26 mouse cellular contexts compared by ENCODE assay signal in genomic region chr6:89157501-89157900, GRCm38 (mm10).
A peak's percentile ranks its signal among the peaks of the same experiment; 100 is the strongest.
DNase-seq lines count a peak whose midpoint lies in the region; ATAC-seq and TF ChIP-seq lines count a peak whose summit lies in the region.
"Had no signal": no experiment of that assay in that cellular context is flagged by ENCODE, and none has a peak within 500 bp of the region (broad histone marks: within the 10 kb centered on the region; RNA-seq: fewer than 3 reads in every experiment).

No protein-coding gene starts in this region.

- no peak overlapping the region for H3K9ac ChIP-seq in liver, adult 2 months (ENCODE audit: low read depth, low read length)
- H3K9ac ChIP-seq in liver, embryonic 11.5 days (ENCODE audit: low read depth, low read length) = no peak overlapping the region
- H3K9ac ChIP-seq: forebrain, embryonic 13.5 days; heart, embryonic 12.5 days; heart, embryonic 15.5 days; hindbrain, embryonic 13.5 days; intestine, embryonic 15.5 days had no signal

- 67% methylated on average over 1 of the region's 1 CpGs for WGBS in liver, adult 2 months
- 68% methylated on average over 1 of the region's 1 CpGs for WGBS in liver, embryonic 11.5 days

- no peaks in the 10 kb centered on the region for H3K79me2 ChIP-seq in liver, adult 2 months (ENCODE audit: control insufficient read depth, insufficient read depth, low read length)

- no peaks in the 10 kb centered on the region for H3K27me3 ChIP-seq in liver, adult 2 months (ENCODE audit: control insufficient read depth, insufficient read depth, low read length)
- no peaks in the 10 kb centered on the region for H3K27me3 ChIP-seq in liver, embryonic 11.5 days (replicated peaks; ENCODE audit: control insufficient read depth, insufficient read depth, low read length)
- H3K27me3 ChIP-seq: forebrain, embryonic 13.5 days; heart, embryonic 15.5 days; hindbrain, embryonic 13.5 days; intestine, embryonic 15.5 days had no signal

- H3K4me1 ChIP-seq in liver, adult 2 months (ENCODE audit: control insufficient read depth, insufficient read depth, low read length) = no peaks in the 10 kb centered on the region
- no peaks in the 10 kb centered on the region for H3K4me1 ChIP-seq in liver, embryonic 11.5 days (replicated peaks; ENCODE audit: control insufficient read depth, insufficient read depth, low read length)
- H3K4me1 ChIP-seq: heart, embryonic 12.5 days; heart, embryonic 15.5 days; intestine, embryonic 15.5 days had no signal

- TF ChIP-seq POLR2A in liver, adult 2 months (IDR thresholded peaks at IDR 0.05; ENCODE audit: extremely low read depth, insufficient read depth, low read length) = no peak

- no peak overlapping the region for H3K4me2 ChIP-seq in liver, embryonic 11.5 days
- H3K4me2 ChIP-seq: forebrain, embryonic 13.5 days; heart, embryonic 12.5 days; heart, embryonic 15.5 days; hindbrain, embryonic 13.5 days; intestine, embryonic 15.5 days had no signal

- no peaks in the 10 kb centered on the region for H3K36me3 ChIP-seq in liver, adult 2 months (ENCODE audit: control insufficient read depth, insufficient read depth, low read length)
- no peaks in the 10 kb centered on the region for H3K36me3 ChIP-seq in liver, embryonic 11.5 days (ENCODE audit: control insufficient read depth, insufficient read depth, low read length)
- H3K36me3 ChIP-seq: forebrain, embryonic 10.5 days; heart, embryonic 12.5 days; heart, embryonic 15.5 days; hindbrain, embryonic 10.5 days; hindbrain, embryonic 13.5 days; intestine, embryonic 15.5 days had no signal

- H3K9me3 ChIP-seq in liver, embryonic 11.5 days (ENCODE audit: control insufficient read depth, low read length) = 0 out of 2 replicates have a peak, but pooled peaks cover 2% of the 10 kb centered on the region
- H3K9me3 ChIP-seq: forebrain, embryonic 13.5 days; heart, embryonic 12.5 days; heart, embryonic 15.5 days; hindbrain, embryonic 13.5 days; intestine, embryonic 15.5 days had no signal

- no peak for ATAC-seq in liver, embryonic 11.5 days (replicated peaks; ENCODE audit: low FRiP score)
- ATAC-seq: activated CD4-positive, CD25-positive, alpha-beta regulatory T cell, adult 4 months; CD4-positive, CD25-positive, alpha-beta regulatory T cell, adult 4 months; forebrain, embryonic 13.5 days; forebrain, embryonic 16.5 days; hindbrain, embryonic 16.5 days; intestine, embryonic 15.5 days had no signal

- no peak overlapping the region for H3K4me3 ChIP-seq in liver, adult 2 months (ENCODE audit: insufficient read depth, low read depth, low read length)
- H3K4me3 ChIP-seq in liver, embryonic 11.5 days (ENCODE audit: low read depth, low read length) = no peak overlapping the region
- H3K4me3 ChIP-seq: forebrain, embryonic 10.5 days; forebrain, embryonic 13.5 days; heart, embryonic 12.5 days; heart, embryonic 15.5 days; hindbrain, embryonic 10.5 days; hindbrain, embryonic 13.5 days; intestine, embryonic 15.5 days had no signal

- no peak overlapping the region for H3K27ac ChIP-seq in liver, adult 2 months (replicated peaks; ENCODE audit: insufficient read depth, low read depth, low read length)
- no peak overlapping the region for H3K27ac ChIP-seq in liver, embryonic 11.5 days (ENCODE audit: low read depth, low read length)
- H3K27ac ChIP-seq: forebrain, embryonic 10.5 days; forebrain, embryonic 13.5 days; heart, embryonic 15.5 days; hindbrain, embryonic 13.5 days; intestine, embryonic 15.5 days had no signal

- peak; percentile 66 for DNase-seq in adrenal gland, adult 8-10 months
- DNase-seq in adrenal gland, postnatal 25 days = no peak
- peak; percentile 49 for DNase-seq in liver, adult 2 months (ENCODE audit: extremely low read depth, low read depth, low spot score)
- DNase-seq in liver, embryonic 11.5 days (ENCODE audit: low spot score) = no peak
- DNase-seq in adrenal gland, postnatal 14 days = peak; percentile 31
- DNase-seq in ovary, adult 18-20 months (ENCODE audit: low spot score) = no peak
- no peak for DNase-seq in layer of hippocampus, adult 9-11 months
- DNase-seq: cerebellum, adult 11-12 months; cerebellum, adult 8-10 months; cerebellum, postnatal 14 days; gastrocnemius, postnatal 10 days; gastrocnemius, postnatal 36 days; heart, postnatal 10 days; heart, postnatal 36 days; kidney, adult 11 months had no signal

- TF ChIP-seq CTCF in liver, adult 2 months (IDR thresholded peaks at IDR 0.05; ENCODE audit: low read depth, low read length) = no peak

Comparison
In these comparisons a context has a peak if more than half of its experiments do, and no peak if none do; other contexts are left out.
1. DNase-seq: peak in adrenal gland, adult 8-10 months (single experiment), liver, adult 2 months (single experiment) and adrenal gland, postnatal 14 days (single experiment); none in adrenal gland, postnatal 25 days (single experiment), liver, embryonic 11.5 days (single experiment), ovary, adult 18-20 months (single experiment) and layer of hippocampus, adult 9-11 months (single experiment).